Mouse (Mus musculus) testis, postnatal 14 days (tissue): ENCODE measurements around the gene Sh2b1.

Experiments used
- DNase-seq: peaks from one replicate; pipeline ENCODE4 v3.0.0; 2021; ENCODE audit warnings: low spot score

Sh2b1 gene

GRCm38 (mm10) chr7:126456382-126457266, 18.6 kb downstream of the Sh2b1 start:
- DNase-seq: no peak

GRCm38 (mm10) chr7:126455242-126455641, 20.0 kb downstream of the Sh2b1 start:
- DNase-seq: no peak

DNA sequence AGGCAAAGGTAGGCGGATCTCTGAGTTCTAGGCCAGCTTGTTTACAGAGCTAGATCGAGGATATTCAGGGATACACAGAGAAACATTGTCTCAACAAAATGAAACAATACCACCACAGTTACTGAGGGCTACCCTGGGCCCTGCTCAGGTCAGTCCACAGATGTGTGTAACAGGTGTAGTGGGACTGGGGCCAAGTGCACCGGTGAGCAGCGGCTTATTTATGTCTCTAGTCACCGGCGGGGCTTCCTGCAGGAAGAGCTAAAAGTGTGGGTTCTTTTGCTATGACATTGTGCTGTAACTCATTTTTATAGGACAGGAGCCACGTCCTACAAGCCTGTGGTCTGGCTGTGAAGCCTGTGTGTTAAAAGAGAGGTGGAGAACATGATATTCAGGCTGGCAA, 21.4 kb downstream of the Sh2b1 start:
- DNase-seq: peak; percentile 74

DNA sequence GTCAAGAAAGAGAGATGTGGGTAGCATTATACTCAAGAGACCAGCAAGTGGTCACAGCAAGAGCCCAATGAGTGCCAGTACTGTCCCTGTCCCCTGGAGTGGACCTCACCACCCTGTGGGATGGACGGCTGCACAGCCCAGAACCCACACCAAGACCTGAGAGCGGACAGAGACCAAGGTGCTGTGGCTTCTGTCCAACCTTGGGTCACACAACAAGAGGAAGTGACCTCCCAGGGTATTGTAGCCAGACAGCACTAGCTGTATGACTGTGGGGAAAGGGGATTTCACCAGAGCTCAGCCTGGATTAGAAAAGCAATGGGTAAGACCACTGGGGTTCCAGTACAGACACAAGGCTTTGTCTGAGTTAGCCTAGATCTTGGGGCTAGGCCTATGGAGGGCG, 23.0 kb downstream of the Sh2b1 start:
- no peak for DNase-seq

GRCm38 (mm10) chr7:126450641-126451040, 24.6 kb downstream of the Sh2b1 start:
- no peak for DNase-seq

DNA sequence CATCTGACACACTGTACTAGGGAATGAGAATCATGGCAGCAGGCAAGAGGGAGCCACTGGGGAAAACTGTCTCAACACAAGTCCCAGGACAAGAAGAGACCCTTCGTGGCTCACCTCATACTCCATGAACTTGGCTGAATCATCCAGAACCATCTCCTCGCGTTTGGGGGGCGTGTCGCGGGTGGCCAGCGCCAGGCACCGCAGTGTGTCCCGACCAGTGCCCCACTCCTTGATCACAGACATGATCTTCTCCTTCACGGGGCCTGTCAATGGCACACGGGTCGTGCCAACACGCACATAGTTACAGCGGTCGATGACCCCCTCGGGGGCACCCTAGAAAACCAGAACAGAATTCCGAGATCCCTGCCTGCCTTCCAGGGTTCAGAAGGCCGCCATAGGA, 25.2 kb downstream of the Sh2b1 start:
- no peak for DNase-seq

GRCm38 (mm10) chr7:126448481-126448880, 26.7 kb downstream of the Sh2b1 start:
- DNase-seq: no peak

GRCm38 (mm10) chr7:126446217-126446616, 29.0 kb downstream of the Sh2b1 start:
- no peak for DNase-seq

DNA sequence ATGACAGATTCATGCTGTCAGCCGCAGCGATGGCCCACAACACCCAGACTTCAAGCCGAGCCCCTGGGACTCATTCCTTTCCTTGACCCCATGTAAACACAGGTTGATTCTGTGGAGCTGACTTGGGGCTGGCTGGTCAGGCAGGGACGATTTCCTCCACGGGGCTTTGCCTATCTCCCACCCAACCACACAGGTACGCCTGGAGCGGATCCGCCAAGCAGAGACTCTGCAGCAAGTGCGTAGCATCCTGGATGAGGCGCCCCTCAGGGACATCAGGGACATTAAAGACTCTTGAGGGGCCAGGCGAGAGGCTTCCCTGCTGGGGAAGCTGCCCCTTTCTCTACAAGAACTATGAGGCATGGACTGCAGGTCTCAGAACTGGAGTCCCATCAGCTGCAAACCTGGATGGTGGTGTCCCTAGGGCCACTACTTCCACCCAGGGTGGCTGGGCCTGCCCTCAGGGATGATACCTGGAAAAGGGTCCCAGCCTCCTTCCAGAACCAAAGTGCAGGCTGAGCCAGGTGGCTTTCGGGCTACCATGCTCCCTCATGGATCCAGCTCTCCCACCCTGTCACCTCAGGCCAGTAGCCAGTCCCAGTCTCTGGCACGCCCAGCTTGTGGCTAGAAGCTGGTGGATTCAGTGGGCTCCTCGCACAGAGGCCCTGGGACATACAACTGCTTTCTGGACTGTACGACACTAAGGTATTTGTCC, 30.0 kb downstream of the Sh2b1 start:
- DNase-seq: no peak

DNA sequence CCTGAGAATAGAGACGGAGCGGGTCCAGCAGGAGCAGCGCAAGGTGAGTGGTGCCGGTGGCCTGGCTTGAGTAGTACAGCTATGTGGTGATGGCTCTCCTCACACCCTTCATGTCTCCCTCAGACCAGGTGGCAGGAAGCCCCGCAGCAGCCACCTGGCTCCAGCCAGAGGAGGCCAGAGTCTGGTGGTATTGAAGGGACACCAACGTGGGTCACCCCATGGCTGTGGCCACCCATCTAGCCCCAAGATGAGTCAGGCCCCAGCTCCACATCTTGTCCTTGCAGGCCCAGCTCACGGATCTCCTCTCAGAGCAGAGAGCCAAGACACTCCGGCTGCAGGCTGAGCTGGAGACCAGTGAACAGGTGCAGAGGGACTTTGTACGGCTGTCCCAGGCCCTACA, 30.7 kb downstream of the Sh2b1 start:
- DNase-seq: no peak

- DNase-seq: no peak
These were observed 31.2 kb downstream of the Sh2b1 start for GRCm38 (mm10) chr7:126443997-126444396.

- DNase-seq: no peak
These were observed 35.1 kb downstream of the Sh2b1 start for GRCm38 (mm10) chr7:126440134-126440533.

- DNase-seq: peak; percentile 46
These were observed 38.4 kb downstream of the Sh2b1 start for GRCm38 (mm10) chr7:126436851-126437250.

- no peak for DNase-seq
These were observed 39.4 kb downstream of the Sh2b1 start for GRCm38 (mm10) chr7:126435801-126436200.

DNA sequence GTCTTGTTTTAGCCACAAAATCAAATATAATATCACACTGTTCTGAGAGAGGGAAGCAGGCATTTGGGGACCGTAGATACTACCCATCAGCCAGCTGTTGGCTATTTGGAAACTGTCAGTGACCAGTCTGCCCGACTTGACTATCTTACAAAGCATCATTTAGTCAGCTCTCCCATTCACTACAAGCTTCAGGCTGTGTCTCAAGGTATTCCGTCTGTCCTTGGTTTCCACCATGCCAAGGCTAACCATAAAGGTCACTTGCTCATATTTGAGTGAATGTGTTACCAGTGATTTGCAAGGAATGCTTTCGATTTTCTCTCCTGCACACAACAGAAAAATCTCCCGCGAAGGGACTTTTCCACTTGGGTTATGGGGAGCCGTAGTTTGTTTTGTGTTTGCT, 40.5 kb downstream of the Sh2b1 start:
- no peak for DNase-seq

- no peak for DNase-seq
These were observed 45.1 kb downstream of the Sh2b1 start for GRCm38 (mm10) chr7:126430167-126430566.

GRCm38 (mm10) chr7:126429503-126429898, 45.7 kb downstream of the Sh2b1 start:
- DNase-seq: no peak

DNA sequence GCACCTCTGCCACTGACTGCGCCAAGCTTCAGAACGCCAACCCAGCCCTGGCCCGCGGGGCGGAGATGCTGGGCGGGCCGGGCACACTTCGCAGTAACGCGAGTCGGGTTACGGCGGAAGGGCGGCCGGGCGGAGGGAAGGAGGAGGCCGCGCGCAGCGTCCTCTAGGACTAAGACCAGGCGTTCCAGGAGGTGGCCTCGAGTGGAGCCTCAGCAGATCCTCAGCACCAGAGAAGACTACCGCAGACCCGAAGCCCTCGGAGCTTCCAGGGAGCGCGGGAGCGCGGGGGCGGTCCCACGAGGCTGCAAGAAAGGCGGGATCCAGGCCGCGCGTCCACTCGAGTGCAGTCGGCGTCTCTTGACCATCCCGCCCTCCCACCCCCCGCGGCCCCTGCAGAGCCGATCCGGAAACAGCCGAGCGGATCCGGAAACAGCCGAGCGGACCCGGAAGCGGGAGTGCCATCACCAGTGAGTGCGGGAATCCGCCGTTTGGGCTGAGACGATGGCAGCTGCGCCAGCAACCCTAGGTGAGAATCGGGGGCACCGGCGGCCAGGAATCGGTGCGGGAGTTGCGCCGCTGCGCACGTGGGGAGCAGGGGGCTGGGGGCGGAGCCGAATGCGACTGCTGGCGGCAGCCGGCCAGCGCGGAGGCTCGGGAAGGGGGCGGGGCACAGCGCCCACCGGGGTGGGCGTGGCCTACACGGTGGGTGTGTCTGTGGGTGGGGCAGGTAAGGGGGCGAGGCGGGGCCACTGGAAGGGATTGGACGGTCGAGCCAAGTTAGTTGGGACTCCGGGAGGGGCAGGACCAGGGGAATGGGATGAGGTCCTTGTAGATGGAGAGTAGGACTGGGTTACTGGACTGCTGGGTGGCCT, 46.4 kb downstream of the Sh2b1 start, which contains the start of gene Rabep2:
Gene Rabep2, plus strand, starts transcription at position 129 of the 872 bp plus-strand sequence.
- DNase-seq: peak; percentile 91

- DNase-seq: no peak
These were observed 47.1 kb downstream of the Sh2b1 start for GRCm38 (mm10) chr7:126428154-126428553.

GRCm38 (mm10) chr7:126427323-126427860, 47.8 kb downstream of the Sh2b1 start:
- peak; percentile 62 for DNase-seq

- no peak for DNase-seq
These were observed 51.1 kb downstream of the Sh2b1 start for GRCm38 (mm10) chr7:126424161-126424560.

DNA sequence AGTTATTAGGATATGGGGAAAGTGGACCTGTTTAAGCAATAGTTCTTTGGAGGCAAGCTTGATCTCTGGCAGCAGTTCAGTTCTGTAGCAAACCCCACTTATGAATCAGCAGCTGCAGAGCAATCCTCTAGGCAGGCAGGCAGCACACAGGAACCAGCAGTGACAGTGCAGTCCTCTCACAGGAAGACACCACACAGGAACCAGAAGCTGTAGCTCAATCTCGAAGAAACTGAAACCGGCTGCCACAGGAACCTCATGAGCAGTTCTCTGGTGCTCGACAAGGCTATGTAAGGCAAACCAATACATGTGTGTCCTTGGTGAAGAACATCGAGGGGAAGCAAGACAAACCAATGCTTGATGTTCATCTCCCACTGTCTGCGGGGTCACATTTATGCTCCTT, 53.5 kb downstream of the Sh2b1 start:
- no peak for DNase-seq
